9 mouse cellular contexts compared by ENCODE assay signal in the genomic region with DNA sequence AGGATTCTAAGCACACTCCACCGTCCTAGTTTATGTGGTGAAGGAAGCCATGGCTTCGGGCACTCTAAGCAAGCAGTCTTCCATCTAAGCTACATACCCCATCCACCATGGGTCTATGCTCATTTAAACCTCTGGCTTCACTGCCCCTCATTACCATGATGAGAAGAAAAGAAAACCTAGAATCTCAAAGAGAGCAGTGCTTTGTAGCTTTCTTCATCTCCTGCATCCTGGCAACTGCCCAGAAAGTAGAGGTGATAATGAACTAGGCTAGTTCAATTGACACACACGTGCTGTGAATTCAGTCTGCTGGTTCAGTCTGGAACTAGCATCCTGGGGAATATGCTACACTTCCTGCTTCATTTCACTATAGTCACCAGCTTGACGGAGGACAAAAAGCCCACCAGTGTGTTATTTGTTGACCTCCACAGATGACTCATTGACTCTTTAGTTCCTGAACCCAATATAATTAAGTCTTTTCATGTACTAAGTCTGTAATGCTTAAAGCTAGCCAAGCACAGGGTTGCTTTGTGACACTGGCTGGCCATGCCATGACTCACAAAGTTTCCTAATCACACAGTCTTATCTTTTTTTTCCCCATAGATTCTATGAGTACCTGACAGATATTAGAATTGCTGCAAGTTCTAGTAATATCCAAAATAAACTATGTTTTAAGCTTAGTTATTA.
"Had no signal": no experiment of that assay in that cellular context is flagged by ENCODE, and none has a peak within 500 bp of the region (broad histone marks: within the 10 kb centered on the region; RNA-seq: fewer than 3 reads in every experiment).

No protein-coding gene starts in this region.

- H3K4me1 ChIP-seq: midbrain, embryonic 13.5 days had no signal

- H3K27ac ChIP-seq: kidney, postnatal 0 days; limb, embryonic 12.5 days; liver, embryonic 14.5 days; midbrain, embryonic 13.5 days had no signal

- H3K9ac ChIP-seq: limb, embryonic 12.5 days; liver, embryonic 14.5 days; midbrain, embryonic 13.5 days had no signal

- H3K27me3 ChIP-seq: limb, embryonic 12.5 days; midbrain, embryonic 13.5 days had no signal

- H3K9me3 ChIP-seq: limb, embryonic 12.5 days; midbrain, embryonic 13.5 days had no signal

- ATAC-seq: midbrain, embryonic 13.5 days had no signal

- H3K4me3 ChIP-seq: limb, embryonic 12.5 days; midbrain, embryonic 13.5 days had no signal

- H3K4me2 ChIP-seq: limb, embryonic 12.5 days; midbrain, embryonic 13.5 days had no signal

- DNase-seq: kidney, adult 9 months; kidney, postnatal 36 days; lung, adult 18-20 months; thymus, adult 18-20 months; thymus, postnatal 14 days had no signal
